In genomic region chr8:116673966-116674805, GRCm38 (mm10) we compare ENCODE assay signal across 14 mouse cellular contexts. TPM values are rescaled to one million over a fixed set of nuclear protein-coding genes. Genes with fewer than 3 reads are reported as not detected.
DNase-seq lines count a peak whose midpoint lies in the region; ATAC-seq and TF ChIP-seq lines count a peak whose summit lies in the region.
"Had no signal": no experiment of that assay in that cellular context is flagged by ENCODE, and none has a peak within 500 bp of the region (broad histone marks: within the 10 kb centered on the region; RNA-seq: fewer than 3 reads in every experiment).

No protein-coding gene starts in this region.

- no peak for TF ChIP-seq POLR2A in cerebellum, adult 2 months (IDR thresholded peaks at IDR 0.05; ENCODE audit: borderline replicate concordance, insufficient read depth, low read length)

- no peak overlapping the region for H3K27ac ChIP-seq in cerebellum, adult 2 months (ENCODE audit: insufficient read depth, low read length)
- H3K27ac ChIP-seq in neural tube, embryonic 15.5 days (replicated peaks), result no peak overlapping the region
- H3K27ac ChIP-seq: embryonic facial prominence, embryonic 10.5 days had no signal

- no peak for ATAC-seq in neural tube, embryonic 15.5 days (ENCODE audit: low FRiP score)
- no peak for ATAC-seq in erythroblast, adult 5-6 weeks (replicated peaks; ENCODE audit: low FRiP score, poor library complexity, severe bottlenecking)
- ATAC-seq: intestine, embryonic 16.5 days; Patski had no signal

- no peak overlapping the region for H3K4me2 ChIP-seq in neural tube, embryonic 15.5 days
- H3K4me2 ChIP-seq: midbrain, embryonic 11.5 days had no signal

- peaks cover 11% of the 10 kb centered on the region for H3K4me1 ChIP-seq in cerebellum, adult 2 months (ENCODE audit: control insufficient read depth, insufficient read depth, low read length)
- H3K4me1 ChIP-seq in neural tube, embryonic 15.5 days, result no peaks in the 10 kb centered on the region
- H3K4me1 ChIP-seq: embryonic facial prominence, embryonic 10.5 days had no signal

- no peaks in the 10 kb centered on the region for H3K27me3 ChIP-seq in cerebellum, adult 2 months (ENCODE audit: control insufficient read depth, insufficient read depth, low read length)
- H3K27me3 ChIP-seq in neural tube, embryonic 15.5 days (replicated peaks), result no peaks in the 10 kb centered on the region
- H3K27me3 ChIP-seq: Patski had no signal

- TF ChIP-seq CTCF in cerebellum, adult 2 months (IDR thresholded peaks at IDR 0.05; ENCODE audit: borderline replicate concordance, insufficient read depth, low read depth, low read length), result no peak

- 58% methylated on average over 10 of the region's 10 CpGs for WGBS in cerebellum, adult 2 months
- WGBS in neural tube, embryonic 15.5 days, result 83% methylated on average over 10 of the region's 10 CpGs

- peak; percentile 17 to 19 for DNase-seq in cerebellum, adult 2 months
- DNase-seq in cerebellum, postnatal 10 days, result no peak
- peak; percentile 9 for DNase-seq in neural tube, embryonic 10.5 days (ENCODE audit: extremely low spot score, low spot score)
- peak; percentile 83 for DNase-seq in brain, adult 2 months (ENCODE audit: low read depth, low spot score)
- peak; percentile 21 to 25 for DNase-seq in thymus, postnatal 10 days (ENCODE audit: low spot score in 2 of 2)
- DNase-seq in kidney, adult 8-10 months, result no peak
- DNase-seq: cerebellum, adult 9-11 months; heart, postnatal 36 days had no signal

- no peak overlapping the region for H3K9ac ChIP-seq in neural tube, embryonic 15.5 days (replicated peaks)

- H3K4me3 ChIP-seq in cerebellum, adult 2 months (replicated peaks; ENCODE audit: insufficient read depth, low read depth, low read length), result no peak overlapping the region
- H3K4me3 ChIP-seq in neural tube, embryonic 15.5 days (replicated peaks), result no peak overlapping the region
- H3K4me3 ChIP-seq: embryonic facial prominence, embryonic 10.5 days had no signal

- no peaks in the 10 kb centered on the region for H3K9me3 ChIP-seq in neural tube, embryonic 15.5 days (replicated peaks)

- H3K36me3 ChIP-seq in neural tube, embryonic 15.5 days, result no peaks in the 10 kb centered on the region
- H3K36me3 ChIP-seq: embryonic facial prominence, embryonic 10.5 days had no signal

RNA-seq across cellular contexts. Expression of gene Cdyl2, which starts 58.6 kb away (rescaled TPM):
- polyA plus RNA-seq in cerebellum, adult 2 months (2012; rRNA removed), result 6.5 and 7.6 TPM in 2 replicates
- polyA plus RNA-seq in neural tube, embryonic 15.5 days (2015; fragmentation: Nextera tagmentation; extraction: Ambion mirVana), result 10.6 and 11.3 TPM in 2 replicates
- total RNA-seq in erythroblast, adult 5-6 weeks (2015; ENCODE audit: low replicate concordance), result 1.9 and 2.1 TPM in 2 replicates
- 2.5 and 3.6 TPM in 2 replicates for total RNA-seq in erythroblast, adult 5-6 weeks (2017; ENCODE audit: low replicate concordance)

Comparison
In these comparisons a context has a peak if more than half of its experiments do, and no peak if none do; other contexts are left out.
1. DNase-seq: peak in cerebellum, adult 2 months (2 of 2), neural tube, embryonic 10.5 days (single experiment), brain, adult 2 months (single experiment) and thymus, postnatal 10 days (2 of 2); none in cerebellum, postnatal 10 days (0 of 2) and kidney, adult 8-10 months (0 of 2).